Mouse (Mus musculus) forebrain, embryonic 16.5 days (tissue): ENCODE data around the gene Tmem121b. TPM values are rescaled to one million over a fixed set of nuclear protein-coding genes. Genes with fewer than 3 reads are reported as not detected.

ENCODE experiments used
- ATAC-seq: fragments of 200-750 bp; cut with Nextera tagmentation; 2 replicates; pipeline ENCODE4 v1.8.0; 2017; ENCODE audit warnings: mild to moderate bottlenecking, moderate library complexity
- H3K27ac ChIP-seq: fragments of 300-500 bp; sonication (generic); 2 replicates; pipeline ENCODE4 v1.5.1; 2014; ENCODE audit warnings: low read length, control low read depth
- H3K27me3 ChIP-seq: fragments of 300-500 bp; sonication (generic); replicated peaks from 2 replicates; pipeline ENCODE4 v1.6.1; 2014; ENCODE audit warnings: low read length; ENCODE audit not compliant: control insufficient read depth, insufficient read depth
- H3K36me3 ChIP-seq: fragments of 300-500 bp; sonication (generic); 2 replicates; pipeline ENCODE4 v1.6.1; 2014; ENCODE audit not compliant: control insufficient read depth, insufficient read depth
- H3K4me1 ChIP-seq: fragments of 300-500 bp; sonication (generic); replicated peaks from 2 replicates; pipeline ENCODE4 v1.6.1; 2014; ENCODE audit warnings: low read length; ENCODE audit not compliant: control insufficient read depth, insufficient read depth
- H3K4me2 ChIP-seq: fragments of 300-500 bp; sonication (generic); 2 replicates; pipeline ENCODE4 v1.6.1; 2014; ENCODE audit warnings: mild to moderate bottlenecking, low read length, control low read depth
- H3K4me3 ChIP-seq: fragments of 300-500 bp; sonication (generic); replicated peaks from 2 replicates; pipeline ENCODE4 v1.5.1; 2014; ENCODE audit warnings: mild to moderate bottlenecking, low read length, control low read depth
- H3K9ac ChIP-seq: fragments of 300-500 bp; sonication (generic); replicated peaks from 2 replicates; pipeline ENCODE4 v1.6.1; 2014; ENCODE audit warnings: low read depth, low read length, control low read depth
- H3K9me3 ChIP-seq: fragments of 300-500 bp; sonication (generic); 2 replicates; pipeline ENCODE4 v1.6.1; 2016; ENCODE audit warnings: low read length; ENCODE audit not compliant: control insufficient read depth
- WGBS: fragments of 180-500 bp; shearing (Covaris S2); extraction: QIAGEN DNeasy Blood & Tissue Kit; methylation state at CpG from one replicate; pipeline ENCODE4 v1.1.7; 2014; 5-methylcytosine and 5-hydroxymethylcytosine counted together
- polyA plus RNA-seq: library from polyadenylated mRNA; unstranded; fragments of >200 nt; fragmentation: Nextera tagmentation; extraction: Ambion mirVana; gene quantifications from 2 replicates; pipeline ENCODE4 v1.2.1, GENCODE M21; 2015

The Tmem121b gene
- polyA plus RNA-seq, 1 experiment from 2014 or later, result 3.5 TPM

GRCm38 (mm10) chr6:120471991-120472441 is 21.6 kb downstream of the Tmem121b start:
- Histone ChIP-seq H3K4me1 (peaks cover 23% of the 10 kb centered on the region), H3K27ac (peak overlapping the region; percentile 77), H3K9me3 (no peaks in the 10 kb centered on the region), H3K36me3 (no peaks in the 10 kb centered on the region), H3K9ac (peak overlapping the region; percentile 22; the same call in 1 of the 2 replicates), H3K27me3 (no peaks in the 10 kb centered on the region), H3K4me2 (no peak overlapping the region), H3K4me3 (no peak overlapping the region)
- peak; percentile 89 for ATAC-seq
- 2% methylated on average over 5 of the region's 5 CpGs for WGBS

GRCm38 (mm10) chr6:120470666-120471065 is 22.9 kb downstream of the Tmem121b start:
- Histone ChIP-seq H3K27me3 (no peaks in the 10 kb centered on the region), H3K4me1 (peaks cover 23% of the 10 kb centered on the region), H3K4me2 (no peak overlapping the region), H3K27ac (no peak overlapping the region), H3K9me3 (no peaks in the 10 kb centered on the region), H3K9ac (no peak overlapping the region), H3K36me3 (no peaks in the 10 kb centered on the region), H3K4me3 (no peak overlapping the region)
- ATAC-seq, result no peak
- 89% methylated on average over 1 of the region's 1 CpGs for WGBS

DNA sequence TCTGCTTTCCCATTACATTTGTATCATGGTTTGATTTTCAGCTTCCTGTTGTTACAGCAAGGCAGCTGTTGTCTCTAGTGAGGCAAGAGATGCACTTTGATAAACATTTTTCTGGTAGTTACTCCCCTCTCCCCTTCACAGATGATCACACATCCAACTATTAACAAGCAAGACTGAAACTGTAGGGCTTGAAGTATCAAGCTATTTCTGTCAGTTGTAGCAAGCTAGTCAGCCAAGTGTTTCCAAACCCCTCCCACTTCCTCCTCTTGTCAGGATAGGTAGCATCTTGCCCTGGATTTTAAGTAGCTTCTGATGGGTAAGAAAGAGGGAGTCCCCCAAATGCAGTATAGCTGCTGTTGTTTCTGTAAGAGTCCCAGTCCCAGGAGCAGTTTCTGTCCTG is 23.8 kb downstream of the Tmem121b start:
- ATAC-seq, result no peak
- no peak overlapping the region for H3K4me2 ChIP-seq

GRCm38 (mm10) chr6:120469268-120469667 is 24.3 kb downstream of the Tmem121b start:
- H3K4me1 ChIP-seq, result peaks cover 23% of the 10 kb centered on the region
- no peak overlapping the region for H3K9ac ChIP-seq
- no peaks in the 10 kb centered on the region; the same call in none of the 2 replicates for H3K27me3 ChIP-seq
- no peaks in the 10 kb centered on the region for H3K36me3 ChIP-seq
- H3K4me3 ChIP-seq, result no peak overlapping the region
- ATAC-seq, result no peak
- H3K9me3 ChIP-seq, result no peaks in the 10 kb centered on the region
- H3K4me2 ChIP-seq, result no peak overlapping the region
- WGBS, result 73% methylated on average over 3 of the region's 3 CpGs
- H3K27ac ChIP-seq, result no peak overlapping the region

More for the DNA sequence above, 23.8 kb downstream of the Tmem121b start:
- H3K9me3 ChIP-seq, result no peaks in the 10 kb centered on the region
- no peak overlapping the region for H3K9ac ChIP-seq
- no peaks in the 10 kb centered on the region for H3K36me3 ChIP-seq
- H3K27ac ChIP-seq, result no peak overlapping the region
- H3K4me1 ChIP-seq, result peaks cover 23% of the 10 kb centered on the region
- no peaks in the 10 kb centered on the region; the same call in 1 of the 2 replicates for H3K27me3 ChIP-seq
- H3K4me3 ChIP-seq, result no peak overlapping the region

DNA sequence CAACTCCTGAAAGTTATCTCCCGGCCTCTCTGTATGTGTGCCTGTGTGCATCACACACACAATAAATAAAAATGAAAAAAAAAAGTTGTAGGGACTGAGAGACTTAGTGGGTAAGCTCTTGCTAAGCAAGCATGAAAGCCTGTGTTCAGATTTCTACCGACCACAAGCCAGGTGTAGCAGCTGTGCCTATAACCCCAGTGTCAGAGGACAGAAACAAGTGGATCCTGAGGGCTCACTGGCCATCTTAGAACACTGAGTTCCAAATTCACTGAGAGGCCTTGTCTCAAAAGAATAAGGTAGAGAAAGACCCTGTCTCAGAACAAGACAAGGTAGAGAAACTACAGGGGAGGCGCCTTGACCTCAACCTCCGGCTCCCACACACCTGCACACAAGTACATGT is 25.3 kb downstream of the Tmem121b start:
- WGBS, result 96% methylated on average over 4 of the region's 4 CpGs
- Histone ChIP-seq H3K4me1 (peaks cover 27% of the 10 kb centered on the region), H3K4me3 (no peak overlapping the region), H3K9ac (no peak overlapping the region), H3K27me3 (peaks cover 6% of the 10 kb centered on the region), H3K4me2 (no peak overlapping the region), H3K36me3 (no peaks in the 10 kb centered on the region), H3K9me3 (no peaks in the 10 kb centered on the region), H3K27ac (no peak overlapping the region)
- ATAC-seq, result no peak

DNA sequence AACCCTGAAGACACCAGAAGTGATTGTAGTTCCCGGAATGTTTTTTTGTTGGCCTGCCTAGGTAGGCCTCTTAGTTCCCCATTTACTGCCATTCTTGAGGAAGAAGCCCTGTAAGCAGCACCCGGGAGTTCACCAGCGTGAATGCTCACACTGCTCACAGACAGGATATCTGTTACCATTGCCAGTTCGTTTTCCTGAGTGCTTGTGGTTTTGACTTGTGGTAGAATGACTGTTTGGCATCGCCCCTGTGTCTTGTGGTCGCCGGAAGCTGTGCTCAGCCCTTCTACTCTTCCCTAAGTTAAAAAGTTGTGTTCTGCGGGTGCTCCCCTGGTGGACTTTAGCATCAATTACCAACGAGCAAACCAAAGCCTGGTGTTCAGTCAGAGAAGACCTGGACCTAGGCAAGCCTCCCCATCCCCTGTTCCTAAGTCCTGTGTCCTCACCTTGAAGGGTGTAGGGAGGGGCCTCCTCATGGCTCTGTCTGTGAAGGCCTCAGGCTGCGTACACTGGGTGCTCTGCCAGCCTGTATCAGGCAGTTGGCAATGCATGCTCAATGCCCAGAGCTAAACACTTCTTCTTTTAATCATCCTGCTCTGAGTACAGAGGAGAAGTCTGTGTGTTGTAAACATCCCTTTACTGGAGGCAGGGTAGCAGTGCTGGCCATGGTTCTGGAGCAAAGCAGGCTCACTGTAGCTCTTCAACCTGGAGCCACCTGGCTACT is 26.8 kb downstream of the Tmem121b start:
- WGBS, result 78% methylated on average over 10 of the region's 10 CpGs
- Histone ChIP-seq H3K36me3 (no peaks in the 10 kb centered on the region), H3K4me3 (no peak overlapping the region), H3K27me3 (peaks cover 10% of the 10 kb centered on the region), H3K4me2 (no peak overlapping the region), H3K27ac (no peak overlapping the region), H3K4me1 (peaks cover 17% of the 10 kb centered on the region), H3K9me3 (no peaks in the 10 kb centered on the region), H3K9ac (no peak overlapping the region)
- ATAC-seq, result no peak

DNA sequence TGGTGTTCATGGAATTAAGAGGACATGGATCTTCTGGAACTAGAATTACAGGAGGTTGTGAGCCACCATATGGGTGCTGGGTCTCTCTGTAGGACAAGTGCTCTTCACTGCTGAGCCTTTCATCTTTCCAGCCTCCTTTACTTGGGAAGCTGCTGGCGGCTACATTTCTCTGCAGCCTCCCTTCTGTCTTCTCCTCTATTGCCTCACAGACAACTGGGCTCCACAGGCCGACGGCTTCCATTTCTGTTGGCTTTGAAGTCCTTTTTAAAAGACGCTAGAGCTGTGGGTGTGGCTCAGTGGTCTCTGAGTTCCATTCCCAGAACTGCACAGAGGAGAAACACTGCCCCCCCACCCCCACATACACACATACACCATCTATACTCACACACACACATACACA is 28.2 kb downstream of the Tmem121b start:
- Histone ChIP-seq H3K9ac (no peak overlapping the region), H3K4me2 (no peak overlapping the region)

DNA sequence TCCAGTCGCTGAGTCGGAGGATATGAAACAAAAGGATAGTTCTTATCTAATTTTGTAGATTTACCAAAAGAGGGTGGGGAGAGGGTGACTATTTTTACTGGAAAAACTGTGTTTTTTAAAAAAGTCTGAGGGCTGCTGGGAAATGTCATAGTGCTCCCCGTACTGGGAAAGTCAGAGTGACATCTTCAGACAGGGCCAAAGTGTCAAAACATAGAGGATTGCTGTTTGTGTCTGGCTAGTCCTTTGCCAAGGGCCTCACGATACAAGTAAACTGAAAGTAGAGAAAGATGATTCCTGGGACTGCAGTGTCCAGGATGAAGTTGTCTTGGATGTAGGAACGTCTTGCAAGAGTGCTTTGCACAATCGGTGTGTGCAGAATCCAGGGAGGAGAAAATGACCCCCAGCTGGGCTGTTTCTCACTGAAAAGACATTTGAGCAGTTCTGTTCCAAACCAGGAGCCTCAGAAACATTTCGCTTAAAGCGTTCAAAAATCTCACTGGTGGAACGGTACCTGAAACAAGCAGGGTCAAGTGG is 29.1 kb downstream of the Tmem121b start:
- peaks cover 10% of the 10 kb centered on the region for H3K27me3 ChIP-seq
- peaks cover 14% of the 10 kb centered on the region for H3K4me1 ChIP-seq
- no peaks in the 10 kb centered on the region for H3K9me3 ChIP-seq
- no peak for ATAC-seq
- H3K36me3 ChIP-seq, result no peaks in the 10 kb centered on the region
- no peak overlapping the region for H3K27ac ChIP-seq
- H3K4me3 ChIP-seq, result no peak overlapping the region
- H3K9ac ChIP-seq, result no peak overlapping the region
- peak overlapping the region; percentile 64 for H3K4me2 ChIP-seq
- 54% methylated on average over 9 of the region's 9 CpGs for WGBS

More for the DNA sequence above, 28.2 kb downstream of the Tmem121b start:
- H3K4me1 ChIP-seq, result peaks cover 14% of the 10 kb centered on the region
- H3K27ac ChIP-seq, result no peak overlapping the region
- no peaks in the 10 kb centered on the region for H3K36me3 ChIP-seq
- no peak for ATAC-seq
- H3K27me3 ChIP-seq, result peaks cover 10% of the 10 kb centered on the region
- no peak overlapping the region for H3K4me3 ChIP-seq
- 33% methylated on average over 4 of the region's 4 CpGs for WGBS
- H3K9me3 ChIP-seq, result no peaks in the 10 kb centered on the region

GRCm38 (mm10) chr6:120463884-120464283 is 29.7 kb downstream of the Tmem121b start:
- peak; percentile 35 for ATAC-seq
- Histone ChIP-seq H3K27ac (no peak overlapping the region), H3K4me1 (peaks cover 14% of the 10 kb centered on the region), H3K9me3 (no peaks in the 10 kb centered on the region), H3K9ac (peak overlapping the region; percentile 65), H3K27me3 (peaks cover 10% of the 10 kb centered on the region), H3K36me3 (no peaks in the 10 kb centered on the region), H3K4me2 (peak overlapping the region; percentile 64), H3K4me3 (peak overlapping the region; percentile 64)
- WGBS, result 2% methylated on average over 11 of the region's 11 CpGs
